13 mouse cellular contexts compared by ENCODE assay signal in genomic region chr1:105964514-105964913, GRCm38 (mm10).
"Had no signal": no experiment of that assay in that cellular context is flagged by ENCODE, and none has a peak within 500 bp of the region (broad histone marks: within the 10 kb centered on the region; RNA-seq: fewer than 3 reads in every experiment).

No protein-coding gene starts in this region.

- H3K27ac ChIP-seq: left cerebral cortex, adult 2 months; limb, embryonic 15.5 days; liver, embryonic 12.5 days; midbrain, embryonic 13.5 days; neural tube, embryonic 15.5 days had no signal

- H3K4me1 ChIP-seq: limb, embryonic 15.5 days; liver, embryonic 12.5 days; midbrain, embryonic 13.5 days; neural tube, embryonic 15.5 days had no signal

- H3K9me3 ChIP-seq: limb, embryonic 15.5 days; liver, embryonic 12.5 days; midbrain, embryonic 13.5 days; neural tube, embryonic 15.5 days had no signal

- DNase-seq: kidney, adult 2 months; kidney, postnatal 25 days; lung, embryonic 14.5 days; spleen, adult 18-20 months; thymus, adult 18-20 months; thymus, postnatal 14 days had no signal

- H3K27me3 ChIP-seq: limb, embryonic 15.5 days; liver, embryonic 12.5 days; midbrain, embryonic 13.5 days; neural tube, embryonic 15.5 days had no signal

- H3K36me3 ChIP-seq: limb, embryonic 15.5 days; liver, embryonic 12.5 days; midbrain, embryonic 13.5 days; neural tube, embryonic 15.5 days had no signal

- H3K9ac ChIP-seq: limb, embryonic 15.5 days; liver, embryonic 12.5 days; lung, embryonic 14.5 days; midbrain, embryonic 13.5 days; neural tube, embryonic 15.5 days had no signal

- H3K4me3 ChIP-seq: left cerebral cortex, adult 2 months; limb, embryonic 15.5 days; liver, embryonic 12.5 days; midbrain, embryonic 13.5 days; myocyte; neural tube, embryonic 15.5 days had no signal

- ATAC-seq: intestine, embryonic 16.5 days; liver, embryonic 12.5 days; midbrain, embryonic 13.5 days had no signal

- H3K4me2 ChIP-seq: limb, embryonic 15.5 days; liver, embryonic 12.5 days; lung, embryonic 14.5 days; midbrain, embryonic 13.5 days; neural tube, embryonic 15.5 days had no signal
